Mouse (Mus musculus) intestine, embryonic 16.5 days (tissue): ENCODE data around the gene Arhgef25. TPM values are rescaled to one million over a fixed set of nuclear protein-coding genes. Genes with fewer than 3 reads are reported as not detected.

ENCODE experiments used
- ATAC-seq: fragments of 200-750 bp; cut with Nextera tagmentation; 2 replicates; pipeline ENCODE4 v1.8.0; 2017; ENCODE audit warnings: moderate TSS enrichment, moderate library complexity
- H3K27ac ChIP-seq: fragments of 300-500 bp; sonication (generic); 2 replicates; pipeline ENCODE4 v1.5.1; 2014; ENCODE audit warnings: mild to moderate bottlenecking, low read length
- H3K27me3 ChIP-seq: fragments of 300-500 bp; sonication (generic); replicated peaks from 2 replicates; pipeline ENCODE4 v1.6.1; 2014; ENCODE audit warnings: low read length, control low read depth, mixed read lengths; ENCODE audit not compliant: control insufficient read depth, insufficient read depth
- H3K36me3 ChIP-seq: fragments of 300-500 bp; sonication (generic); 2 replicates; pipeline ENCODE4 v1.6.1; 2014; ENCODE audit warnings: low read length, control low read depth; ENCODE audit not compliant: control insufficient read depth, insufficient read depth
- H3K4me1 ChIP-seq: fragments of 300-500 bp; sonication (generic); 2 replicates; pipeline ENCODE4 v1.6.1; 2014; ENCODE audit warnings: low read length, control low read depth, mixed read lengths; ENCODE audit not compliant: control insufficient read depth, insufficient read depth
- H3K4me2 ChIP-seq: fragments of 300-500 bp; sonication (generic); 2 replicates; pipeline ENCODE4 v1.6.1; 2014; ENCODE audit warnings: low read depth, low read length, control low read depth
- H3K4me3 ChIP-seq: fragments of 300-500 bp; sonication (generic); 2 replicates; pipeline ENCODE4 v1.5.1; 2014; ENCODE audit warnings: mild to moderate bottlenecking, low read length
- H3K9ac ChIP-seq: fragments of 300-500 bp; sonication (generic); 2 replicates; pipeline ENCODE4 v1.6.1; 2014; ENCODE audit warnings: low read depth, low read length
- H3K9me3 ChIP-seq: fragments of 300-500 bp; sonication (generic); 2 replicates; pipeline ENCODE4 v1.6.1; 2016; ENCODE audit warnings: low read length, control low read depth; ENCODE audit not compliant: control insufficient read depth
- WGBS: fragments of 180-500 bp; shearing (Covaris S2); extraction: QIAGEN DNeasy Blood & Tissue Kit; methylation state at CpG from one replicate; pipeline ENCODE4 v1.1.7; 2014; 5-methylcytosine and 5-hydroxymethylcytosine counted together
- polyA plus RNA-seq: library from polyadenylated mRNA; unstranded; fragments of >200 nt; fragmentation: Nextera tagmentation; extraction: Ambion mirVana; gene quantifications from 2 replicates; pipeline ENCODE4 v1.2.1, GENCODE M21; 2015

Gene Arhgef25
- polyA plus RNA-seq, 1 experiment from 2014 or later: 46.3 TPM

GRCm38 (mm10) chr10:127225732-127226131 lies 35.8 kb upstream of the Arhgef25 start:
- Histone ChIP-seq H3K9ac (no peak overlapping the region), H3K9me3 (no peaks in the 10 kb centered on the region), H3K4me1 (no peaks in the 10 kb centered on the region), H3K27ac (no peak overlapping the region), H3K36me3 (no peaks in the 10 kb centered on the region), H3K4me2 (no peak overlapping the region), H3K27me3 (0 out of 2 replicates have a peak, but pooled peaks cover 2% of the 10 kb centered on the region), H3K4me3 (no peak overlapping the region)
- WGBS: 30% methylated on average over 10 of the region's 10 CpGs
- ATAC-seq: no peak

GRCm38 (mm10) chr10:127225213-127225612 lies 35.3 kb upstream of the Arhgef25 start:
- no peak overlapping the region for H3K4me2 ChIP-seq
- H3K4me3 ChIP-seq: no peak overlapping the region
- 53% methylated on average over 6 of the region's 6 CpGs for WGBS
- no peaks in the 10 kb centered on the region for H3K4me1 ChIP-seq
- no peak for ATAC-seq
- H3K9ac ChIP-seq: no peak overlapping the region
- 0 out of 2 replicates have a peak, but pooled peaks cover 2% of the 10 kb centered on the region for H3K9me3 ChIP-seq
- no peaks in the 10 kb centered on the region for H3K36me3 ChIP-seq
- H3K27me3 ChIP-seq: 0 out of 2 replicates have a peak, but pooled peaks cover 2% of the 10 kb centered on the region
- no peak overlapping the region for H3K27ac ChIP-seq

- Histone ChIP-seq H3K36me3 (no peaks in the 10 kb centered on the region), H3K4me2 (no peak overlapping the region), H3K9ac (no peak overlapping the region), H3K4me3 (no peak overlapping the region), H3K27me3 (no peaks in the 10 kb centered on the region), H3K9me3 (0 out of 2 replicates have a peak, but pooled peaks cover 3% of the 10 kb centered on the region), H3K27ac (no peak overlapping the region), H3K4me1 (peaks cover 3% of the 10 kb centered on the region; the same call in 1 of the 2 replicates)
- 86% methylated on average over 2 of the region's 2 CpGs for WGBS
- no peak for ATAC-seq
These were observed 28.5 kb upstream of the Arhgef25 start for GRCm38 (mm10) chr10:127218339-127218738.

- no peak for ATAC-seq
- H3K9ac ChIP-seq: no peak overlapping the region
- no peak overlapping the region for H3K4me3 ChIP-seq
- 0 out of 2 replicates have a peak, but pooled peaks cover 3% of the 10 kb centered on the region for H3K9me3 ChIP-seq
- H3K4me2 ChIP-seq: no peak overlapping the region
- H3K36me3 ChIP-seq: no peaks in the 10 kb centered on the region
- peaks cover 3% of the 10 kb centered on the region; the same call in 1 of the 2 replicates for H3K4me1 ChIP-seq
- H3K27me3 ChIP-seq: no peaks in the 10 kb centered on the region
- H3K27ac ChIP-seq: no peak overlapping the region
These were observed 27.3 kb upstream of the Arhgef25 start for GRCm38 (mm10) chr10:127217177-127217576.

DNA sequence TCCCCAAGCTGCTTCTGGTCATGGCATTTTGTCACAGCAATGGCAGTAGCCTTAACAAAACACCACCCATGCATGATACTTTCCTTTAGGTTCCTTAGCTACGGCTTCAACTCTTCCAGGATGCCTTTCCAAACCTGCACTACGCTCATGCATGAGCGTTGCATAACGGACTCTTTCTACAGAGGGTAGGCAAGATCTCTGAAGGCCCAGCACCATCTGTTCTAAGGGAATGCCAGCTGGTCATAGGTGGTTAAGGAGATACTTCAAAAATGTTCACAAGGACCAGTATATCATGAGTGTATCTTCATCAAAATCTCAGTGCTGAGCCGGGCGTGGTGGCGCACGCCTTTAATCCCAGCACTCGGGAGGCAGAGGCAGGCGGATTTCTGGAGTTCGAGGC lies 26.6 kb upstream of the Arhgef25 start:
- Histone ChIP-seq H3K4me1 (peaks cover 3% of the 10 kb centered on the region; the same call in 1 of the 2 replicates), H3K4me2 (no peak overlapping the region), H3K27ac (no peak overlapping the region), H3K9ac (no peak overlapping the region), H3K36me3 (no peaks in the 10 kb centered on the region), H3K27me3 (no peaks in the 10 kb centered on the region), H3K9me3 (0 out of 2 replicates have a peak, but pooled peaks cover 3% of the 10 kb centered on the region), H3K4me3 (no peak overlapping the region)
- ATAC-seq: no peak
- 94% methylated on average over 11 of the region's 11 CpGs for WGBS

GRCm38 (mm10) chr10:127214422-127214803 lies 24.5 kb upstream of the Arhgef25 start:
- no peak overlapping the region for H3K4me3 ChIP-seq
- H3K36me3 ChIP-seq: no peaks in the 10 kb centered on the region
- H3K27ac ChIP-seq: no peak overlapping the region
- ATAC-seq: no peak
- no peaks in the 10 kb centered on the region for H3K9me3 ChIP-seq
- 20% methylated on average over 1 of the region's 1 CpGs for WGBS
- peaks cover 13% of the 10 kb centered on the region; the same call in 1 of the 2 replicates for H3K4me1 ChIP-seq
- no peak overlapping the region for H3K9ac ChIP-seq
- H3K27me3 ChIP-seq: no peaks in the 10 kb centered on the region
- H3K4me2 ChIP-seq: no peak overlapping the region

DNA sequence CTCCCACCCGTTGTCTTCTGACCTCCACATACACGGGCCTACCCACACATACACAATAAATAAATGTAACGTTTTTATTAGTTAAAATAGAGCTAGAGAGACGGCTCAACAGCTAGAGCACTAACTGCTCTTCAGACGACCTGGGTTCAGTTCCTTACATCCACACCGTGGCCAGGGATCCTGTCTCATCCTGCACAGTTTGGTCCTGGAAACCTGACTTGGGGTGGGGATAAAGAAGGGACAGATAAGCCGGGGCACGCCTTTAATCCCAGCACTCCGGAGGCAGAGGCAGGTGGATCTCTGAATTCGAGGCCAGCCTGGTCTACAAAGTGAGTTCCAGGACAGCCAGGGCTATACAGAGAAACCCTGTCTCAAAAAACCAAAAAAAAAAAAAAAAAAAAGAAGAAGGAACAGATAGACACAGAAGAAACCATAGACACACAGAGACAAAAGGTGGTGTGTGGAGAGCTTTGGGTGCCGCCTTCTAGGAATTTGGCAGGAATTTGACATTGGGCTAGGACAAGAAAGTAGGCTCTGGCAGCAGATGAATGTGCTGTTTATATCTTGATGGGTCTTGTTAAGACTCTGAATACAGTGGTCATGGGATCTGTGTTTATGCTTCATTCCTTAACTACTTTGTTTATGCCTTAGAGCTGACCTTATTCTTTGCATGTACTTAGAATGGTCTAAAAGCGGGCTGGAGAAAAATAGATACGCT lies 24.0 kb upstream of the Arhgef25 start:
- Histone ChIP-seq H3K36me3 (no peaks in the 10 kb centered on the region), H3K27me3 (no peaks in the 10 kb centered on the region), H3K4me3 (no peak overlapping the region), H3K4me1 (peaks cover 13% of the 10 kb centered on the region; the same call in 1 of the 2 replicates), H3K27ac (no peak overlapping the region), H3K9ac (no peak overlapping the region), H3K4me2 (no peak overlapping the region), H3K9me3 (no peaks in the 10 kb centered on the region)
- 78% methylated on average over 13 of the region's 13 CpGs for WGBS
- ATAC-seq: no peak

DNA sequence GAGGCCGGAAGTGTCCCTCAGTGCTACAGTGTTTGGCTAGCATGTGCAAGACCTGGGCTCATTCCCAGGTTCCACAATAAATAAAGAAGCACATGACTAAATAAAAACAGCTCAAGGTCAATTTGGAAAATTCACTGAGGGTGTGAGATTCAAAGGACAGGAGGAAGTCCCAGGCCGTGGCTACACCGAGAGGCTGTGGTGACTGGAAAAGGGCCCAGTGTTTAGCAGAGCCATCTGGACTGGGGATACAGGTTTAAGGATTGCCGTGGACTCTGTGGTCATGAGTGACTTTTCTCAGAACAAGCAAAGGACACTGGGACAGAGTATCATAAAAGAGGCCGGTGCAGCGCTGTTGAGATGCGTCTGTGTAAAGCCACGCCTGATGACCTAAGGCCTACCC lies 23.4 kb upstream of the Arhgef25 start:
- Histone ChIP-seq H3K9me3 (no peaks in the 10 kb centered on the region), H3K4me2 (no peak overlapping the region), H3K9ac (no peak overlapping the region), H3K4me3 (no peak overlapping the region), H3K27ac (no peak overlapping the region), H3K36me3 (no peaks in the 10 kb centered on the region), H3K27me3 (no peaks in the 10 kb centered on the region), H3K4me1 (peaks cover 13% of the 10 kb centered on the region; the same call in 1 of the 2 replicates)
- WGBS: 82% methylated on average over 8 of the region's 8 CpGs
- ATAC-seq: no peak

- H3K27me3 ChIP-seq: no peaks in the 10 kb centered on the region
- peak within 1 kb of the TSS; percentile 84 for H3K4me2 ChIP-seq
- peaks cover 6% of the 10 kb centered on the region; the same call in 1 of the 2 replicates for H3K36me3 ChIP-seq
- peaks cover 13% of the 10 kb centered on the region; the same call in 1 of the 2 replicates for H3K4me1 ChIP-seq
- peak within 1 kb of the TSS; percentile 87 for H3K9ac ChIP-seq
- 0% methylated on average over 47 of the region's 47 CpGs for WGBS
- H3K4me3 ChIP-seq: peak within 1 kb of the TSS; percentile 88
- H3K27ac ChIP-seq: peak within 1 kb of the TSS; percentile 76
- H3K9me3 ChIP-seq: no peaks in the 10 kb centered on the region
- ATAC-seq: peak; percentile 98
These were observed 21.6 kb upstream of the Arhgef25 start, which contains the start of gene Pip4k2c for GRCm38 (mm10) chr10:127211414-127211854. Pip4k2c (minus strand) TSS chr10:127211585.
